Mouse (Mus musculus): ENCODE results near the gene Olfr649.

Gene Olfr649

DNA sequence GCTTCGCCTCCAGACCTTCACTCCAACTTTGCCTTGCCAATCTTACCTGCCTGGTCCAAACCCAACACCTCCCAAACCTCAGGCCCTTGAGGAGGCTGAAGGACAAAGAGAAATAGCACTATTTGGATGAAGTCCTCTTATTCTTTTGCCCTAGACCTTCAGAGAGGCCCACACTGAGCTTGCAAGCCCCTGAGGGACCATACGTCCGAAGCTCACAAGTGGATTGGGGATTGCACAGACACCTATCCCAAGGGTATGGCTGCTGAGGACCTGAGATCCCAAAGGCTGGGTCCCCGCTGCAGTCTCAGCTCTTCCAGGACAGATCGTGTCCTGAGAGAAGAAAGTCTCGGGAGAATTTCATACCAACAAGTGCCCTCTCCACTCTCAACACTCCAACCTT is at the start of gene Olfr649:
TSS of gene Olfr649 (minus strand) at position 101 of the 400 bp plus-strand sequence.
- DNase-seq, result no peak

DNA sequence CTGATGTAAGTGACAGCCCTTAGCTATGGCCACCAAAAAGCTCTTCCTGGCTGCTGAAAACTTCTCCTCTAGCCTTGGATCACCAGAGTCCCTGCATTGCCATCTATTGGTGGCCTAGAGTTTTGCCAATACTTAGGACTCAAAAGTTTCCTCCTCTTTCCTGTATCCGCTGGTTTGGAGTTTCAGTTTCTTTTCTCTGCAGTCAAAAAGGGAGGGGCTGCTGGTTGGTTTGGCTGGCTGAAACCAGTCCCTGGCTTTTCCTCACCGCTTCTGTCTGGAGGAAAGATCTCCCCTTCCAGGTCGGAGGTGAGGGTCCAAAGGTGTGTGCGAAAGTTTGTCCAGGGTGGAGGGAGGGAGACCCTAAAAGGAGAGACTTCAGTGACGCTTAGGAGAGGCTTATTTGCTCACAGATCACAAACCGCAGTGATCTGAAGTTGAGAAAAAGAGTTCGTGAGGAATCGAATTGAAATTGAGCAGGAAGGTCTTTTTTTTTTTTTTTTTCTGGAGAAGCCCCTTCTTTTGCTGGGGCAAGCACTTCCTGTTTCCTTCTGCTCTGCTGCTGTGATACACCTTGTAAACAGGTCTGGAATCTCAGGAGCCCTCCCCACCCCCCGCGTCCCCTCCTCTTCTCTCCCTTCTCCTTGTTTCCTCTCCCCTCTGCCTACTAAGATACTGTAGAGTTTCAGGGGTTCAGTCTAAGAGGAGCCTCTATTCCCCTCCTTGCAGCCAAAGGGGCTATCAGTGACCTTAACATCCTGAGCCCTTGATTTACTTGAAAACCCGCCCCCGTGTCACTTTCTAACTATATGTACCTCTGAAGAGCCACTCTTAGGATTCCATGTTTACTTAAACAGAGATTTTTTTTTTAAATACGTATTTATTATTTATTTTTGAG is 48.7 kb upstream of the Olfr649 start, which contains the start of gene Trim34a:
TSS of gene Trim34a (plus strand) at position 171 of the 895 bp plus-strand sequence.
- DNase-seq, result peak; percentile 59

DNA sequence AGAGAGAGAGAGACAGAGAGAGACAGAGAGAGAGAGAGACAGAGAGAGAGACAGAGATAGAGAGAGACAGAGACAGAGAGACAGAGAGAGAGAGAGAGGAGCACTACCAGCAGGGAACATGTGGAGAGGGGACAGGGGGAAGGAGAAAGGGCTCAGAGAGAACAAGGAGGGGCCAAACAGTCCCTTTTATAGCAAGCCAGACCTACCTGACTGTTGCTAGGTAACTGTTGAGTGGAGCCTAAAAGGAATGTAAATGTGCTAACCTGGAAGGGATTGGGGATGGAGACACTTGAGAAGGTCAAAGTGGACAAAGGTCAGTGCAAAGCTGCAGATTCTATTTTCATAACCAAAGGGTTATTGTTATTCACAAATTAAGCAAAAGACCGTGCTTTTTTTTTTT is 47.8 kb upstream of the Olfr649 start:
- no peak for DNase-seq

DNA sequence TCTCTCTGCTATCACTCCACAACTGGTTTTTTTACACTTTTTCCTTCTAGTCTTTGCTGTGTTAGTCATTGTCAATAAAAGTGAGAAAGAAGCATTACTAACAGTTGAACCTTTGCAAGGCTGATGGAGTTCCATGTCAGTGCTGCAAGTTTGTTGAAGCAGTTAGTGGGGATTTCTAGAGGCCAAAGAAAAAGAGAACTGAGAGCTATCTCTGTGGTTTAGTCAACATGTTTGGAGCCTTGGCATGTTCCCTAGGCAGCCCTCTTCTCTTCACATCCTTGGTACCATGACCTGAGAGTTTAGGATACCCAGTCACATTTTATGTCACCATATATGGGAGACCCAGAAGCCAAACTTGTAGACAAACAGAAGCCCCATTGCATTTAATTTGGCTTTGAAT is 45.1 kb upstream of the Olfr649 start:
- DNase-seq, result no peak

DNA sequence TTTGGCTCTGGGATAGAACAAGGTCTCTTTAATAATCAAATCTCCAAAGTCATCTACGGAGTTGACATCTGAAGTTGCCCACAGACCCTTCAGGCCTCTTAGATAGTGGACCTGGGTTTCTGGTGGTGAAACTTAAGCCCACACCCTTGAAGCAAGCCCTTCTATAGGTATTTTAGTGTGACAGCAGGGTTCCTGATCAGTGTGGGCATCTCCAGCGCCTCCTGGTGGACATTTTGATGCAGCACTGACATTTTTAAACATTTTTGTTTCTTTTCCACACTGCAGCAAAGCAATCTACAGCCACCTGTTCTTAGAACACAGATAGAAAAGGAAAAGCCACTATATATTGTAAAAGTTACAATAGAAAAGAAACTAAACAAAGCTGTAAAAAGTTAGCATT is 35.4 kb upstream of the Olfr649 start:
- peak; percentile 71 for DNase-seq

DNA sequence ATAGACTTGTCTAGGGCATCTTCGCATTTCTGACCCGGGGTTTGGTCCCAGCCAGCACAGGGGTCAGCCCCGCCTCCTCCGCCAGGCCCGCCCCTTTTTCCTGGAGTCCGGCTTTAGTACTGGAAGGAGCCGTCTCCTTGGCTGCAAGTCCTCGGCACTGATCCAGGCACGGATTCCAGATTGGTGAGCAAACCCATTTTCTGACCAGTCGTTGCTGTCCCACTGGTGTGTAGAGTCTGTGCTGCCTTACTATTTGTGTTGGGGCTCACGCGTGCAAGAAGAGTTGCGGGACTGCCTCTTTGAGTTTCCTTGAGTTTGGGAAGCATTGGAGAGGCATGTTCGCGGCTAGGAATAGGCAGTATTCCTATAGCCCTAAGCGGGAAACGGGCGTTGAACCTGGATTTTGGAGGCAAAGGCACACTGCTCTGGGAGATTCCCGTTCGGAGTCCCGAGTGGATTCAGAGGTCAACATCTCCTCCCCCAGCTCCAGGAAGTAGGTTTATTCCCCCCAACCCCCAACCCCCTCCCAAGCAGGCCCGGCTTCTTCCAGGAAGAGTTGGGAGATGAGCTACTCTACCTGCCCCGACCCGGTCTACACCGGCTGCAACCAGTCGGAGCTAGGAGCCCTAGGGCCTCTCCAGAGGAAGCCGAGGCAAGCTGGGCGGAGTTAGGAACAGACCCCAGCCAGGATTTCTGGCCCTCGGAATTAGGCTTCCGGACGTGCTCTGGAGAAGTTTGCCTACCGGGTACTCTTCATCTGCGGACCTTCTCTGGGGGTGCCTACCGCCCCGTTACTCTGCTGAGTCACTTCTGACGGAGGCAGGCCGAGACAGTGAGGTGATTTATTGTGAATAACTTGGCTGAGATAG is 23.1 kb upstream of the Olfr649 start, which contains the start of gene Trim6:
TSS of gene Trim6 (plus strand) at position 93 of the 869 bp plus-strand sequence.
- peak; percentile 39 for DNase-seq

DNA sequence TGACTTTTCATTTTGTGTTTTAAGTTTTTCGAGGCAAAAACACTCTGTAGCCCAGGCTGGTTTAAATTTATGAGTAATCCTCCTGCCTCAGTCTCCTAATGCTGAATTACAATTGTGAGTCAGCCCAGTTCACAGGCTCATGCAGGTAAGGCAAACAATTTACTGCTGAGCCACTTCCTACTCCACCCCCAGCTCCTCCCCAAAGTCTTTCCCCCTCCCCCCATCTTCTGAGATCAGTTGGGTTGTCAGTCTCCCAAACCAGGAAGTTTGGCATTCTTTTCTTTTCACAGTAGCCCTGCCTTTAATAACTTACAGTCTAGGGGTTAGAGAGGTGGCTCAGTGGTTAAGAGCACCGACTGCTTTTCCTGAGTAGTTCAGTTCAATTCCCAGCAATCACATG is 22.1 kb upstream of the Olfr649 start:
- DNase-seq, result no peak

DNA sequence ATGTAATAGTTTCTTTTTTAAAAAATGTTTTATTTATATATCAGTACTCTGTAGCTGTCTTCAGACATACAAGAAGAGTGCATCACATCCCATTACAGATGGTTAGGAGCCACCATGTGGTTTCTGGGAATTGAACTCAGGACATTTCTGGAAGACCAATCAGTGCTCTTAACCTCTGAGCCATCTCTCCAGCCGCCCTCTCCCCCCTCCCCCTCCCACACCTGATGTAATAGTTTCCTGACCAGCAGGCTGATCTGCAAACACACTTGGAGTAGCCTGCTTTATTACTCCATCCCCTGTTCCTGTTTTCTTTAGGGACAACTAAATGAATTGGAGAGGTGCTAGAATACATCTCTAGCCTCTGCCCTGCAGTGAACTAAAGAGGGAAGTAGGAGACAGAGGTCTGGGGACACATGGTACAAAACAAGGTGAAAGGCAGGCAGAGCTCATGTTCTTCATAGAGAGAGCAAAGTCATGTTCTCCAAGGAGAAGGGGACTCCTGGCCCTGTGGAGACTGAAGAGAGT is 20.3 kb upstream of the Olfr649 start:
- DNase-seq, result no peak

DNA sequence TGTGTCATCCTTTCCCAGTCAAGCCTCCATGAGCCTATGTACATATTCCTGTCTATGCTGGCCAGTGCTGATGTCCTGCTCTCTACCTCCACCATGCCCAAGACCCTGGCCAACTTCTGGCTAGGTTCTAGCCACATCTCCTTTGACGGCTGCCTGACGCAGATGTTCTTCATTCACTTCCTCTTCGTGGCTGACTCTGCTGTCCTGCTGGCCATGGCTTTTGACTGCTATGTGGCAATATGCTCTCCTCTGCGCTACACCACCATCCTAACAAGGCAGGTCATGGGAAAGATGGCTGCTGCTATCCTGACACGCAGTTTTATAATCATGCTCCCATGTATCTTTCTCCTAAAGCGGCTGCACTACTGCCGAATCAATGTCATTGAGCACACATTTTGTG is 10.4 kb upstream of the Olfr649 start:
- no peak for DNase-seq

DNA sequence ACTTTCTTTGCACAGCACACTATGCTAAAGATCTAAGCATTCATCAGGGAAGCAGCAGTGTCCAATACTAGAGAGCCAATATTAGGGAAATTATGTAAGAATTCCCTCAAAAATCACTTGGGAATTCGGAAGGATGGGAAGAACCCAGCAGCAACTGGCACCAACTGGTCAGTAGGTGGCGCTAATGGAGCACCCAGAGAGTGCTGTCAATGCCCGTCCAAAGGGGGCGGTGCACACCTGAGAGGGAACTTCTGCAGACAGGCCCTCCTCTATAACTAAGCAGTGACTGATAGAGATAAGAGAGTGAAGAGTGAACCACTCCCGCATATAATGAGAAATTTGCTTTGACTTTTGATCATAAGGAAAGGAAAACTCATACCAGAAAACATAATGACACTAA is 4.0 kb upstream of the Olfr649 start:
- DNase-seq, result peak; percentile 82

DNA sequence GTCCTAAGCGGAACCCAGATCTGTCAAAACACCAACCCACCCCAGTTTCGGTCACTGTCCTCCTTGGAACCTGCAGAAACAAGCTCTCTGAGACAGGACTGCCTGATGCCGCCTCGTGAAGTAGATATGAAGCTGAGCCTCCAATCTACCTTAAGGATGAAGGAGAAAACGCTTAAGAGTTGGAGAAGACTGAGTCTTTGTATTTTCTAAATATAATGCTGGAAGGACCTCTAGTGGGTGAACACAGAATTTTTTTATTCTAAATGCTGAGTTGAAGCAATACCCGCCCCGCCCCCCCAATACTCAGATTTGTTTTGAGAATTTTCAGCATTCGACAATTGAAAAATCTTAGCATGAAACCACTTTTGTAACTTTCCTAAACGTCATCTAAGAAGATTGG is 4.5 kb downstream of the Olfr649 start:
- no peak for DNase-seq

DNA sequence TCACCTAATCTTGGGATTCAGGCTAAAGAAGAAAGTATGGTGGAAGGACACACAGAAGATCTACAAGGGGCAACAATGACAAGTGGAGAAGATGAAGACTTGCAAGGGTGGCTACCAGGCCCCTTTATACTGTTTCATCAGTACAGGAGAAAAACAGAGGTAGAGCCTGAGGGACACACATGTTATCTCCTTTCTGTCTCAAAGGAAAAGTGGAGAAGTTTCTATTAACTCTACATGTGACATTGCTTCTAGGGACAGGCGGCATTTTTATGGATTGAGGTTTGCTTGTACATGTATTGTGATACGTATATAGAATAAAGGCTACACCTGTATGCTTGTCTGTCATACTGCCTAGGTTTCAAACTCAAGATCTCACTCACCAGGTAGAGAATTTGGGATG is 12.5 kb downstream of the Olfr649 start, which contains the start of gene Olfr648:
TSS of gene Olfr648 (minus strand) at position 101 of the 400 bp plus-strand sequence.
- no peak for DNase-seq

DNA sequence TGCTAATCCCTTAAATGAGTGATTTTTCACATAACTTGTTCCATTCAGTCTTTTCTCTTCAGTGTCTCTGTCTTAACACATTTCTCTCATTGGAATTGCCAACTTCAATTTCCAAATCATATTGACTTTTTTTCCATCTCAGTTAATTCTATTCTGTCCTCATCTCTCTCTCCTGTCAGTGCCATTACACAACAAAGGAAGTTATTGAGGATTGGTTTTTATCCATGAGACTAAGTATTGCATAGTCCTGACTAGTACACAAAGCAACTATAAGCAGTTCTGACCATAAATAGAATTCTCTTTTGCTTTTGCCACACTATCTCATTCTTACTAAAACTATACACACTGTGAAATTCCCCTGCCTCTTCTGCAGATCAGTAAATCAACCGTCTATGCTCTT is 16.7 kb downstream of the Olfr649 start:
- DNase-seq, result no peak

DNA sequence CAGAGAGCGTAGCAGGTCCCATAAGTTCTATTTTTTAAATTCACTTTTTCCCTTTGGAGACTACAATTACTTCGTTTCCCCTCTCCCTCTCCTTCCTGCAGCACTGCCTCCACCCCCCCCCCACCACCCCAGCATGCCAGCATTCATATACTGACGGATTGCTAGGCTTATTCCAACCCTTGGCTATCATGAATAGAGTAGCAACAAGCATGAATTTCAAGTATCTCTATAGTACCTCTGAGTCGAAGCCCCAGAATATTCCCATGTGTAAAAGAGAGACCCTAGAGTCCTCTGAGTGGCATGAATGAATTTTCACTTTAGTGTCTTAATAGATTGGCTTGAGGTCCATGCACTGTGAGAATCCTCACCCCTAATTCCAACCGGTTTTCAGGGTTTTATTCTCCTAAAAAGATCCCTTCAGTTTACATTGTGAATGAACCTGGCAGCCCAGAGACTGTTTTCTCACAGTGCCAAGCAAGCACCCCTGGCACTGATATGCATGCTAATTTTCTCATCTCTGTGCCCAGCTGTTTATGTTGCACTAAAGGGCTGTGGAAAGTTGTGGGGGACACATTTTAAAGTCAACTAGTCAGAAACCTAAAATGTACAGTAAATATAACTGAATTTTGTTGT is 17.2 kb downstream of the Olfr649 start:
- no peak for DNase-seq

DNA sequence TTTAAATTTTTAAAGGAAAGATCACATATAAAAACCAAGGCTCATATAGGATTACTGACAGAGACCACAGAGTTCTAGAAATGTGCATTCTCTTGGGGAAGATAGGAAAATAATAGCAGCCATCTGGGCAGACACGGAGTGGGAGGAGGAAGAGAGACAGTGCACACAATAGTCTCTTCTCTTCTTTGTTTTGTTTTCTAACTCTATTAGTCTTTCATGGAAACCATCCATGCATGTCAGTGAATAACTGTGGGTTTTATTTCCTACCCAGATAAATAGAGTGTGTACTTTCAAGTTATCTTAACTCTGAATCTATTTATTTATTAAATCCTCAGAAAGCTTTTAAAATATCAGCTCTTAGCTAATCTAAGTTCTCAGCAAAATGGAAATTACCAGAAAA is 20.7 kb downstream of the Olfr649 start:
- no peak for DNase-seq

DNA sequence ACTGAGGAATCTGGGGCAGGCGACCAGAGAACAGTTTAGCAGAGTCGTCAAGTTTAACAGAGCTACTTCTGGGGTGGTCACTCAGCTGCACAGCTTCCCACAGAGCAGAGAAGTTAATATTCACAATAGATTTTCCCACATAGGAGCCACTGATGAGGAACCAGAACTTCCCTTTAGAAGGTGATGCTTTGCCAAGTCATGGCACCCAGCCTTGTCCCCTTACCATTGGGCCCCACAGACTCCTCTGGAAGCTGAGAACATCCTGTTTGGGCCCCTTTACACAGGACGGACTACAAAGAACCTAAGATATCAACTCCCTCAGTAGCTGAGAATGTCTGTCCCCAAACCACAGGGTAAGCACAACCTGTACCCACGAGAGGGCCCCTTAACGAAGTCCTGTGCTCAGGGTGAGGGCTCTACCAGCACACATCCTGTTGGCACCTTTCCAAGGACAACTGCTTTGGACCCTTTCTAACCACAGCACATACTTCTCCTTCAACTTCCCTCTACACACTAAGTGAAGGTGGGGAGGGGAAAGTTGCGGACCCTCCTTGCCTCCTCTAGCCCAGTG is 26.1 kb downstream of the Olfr649 start:
- DNase-seq, result peak; percentile 21

DNA sequence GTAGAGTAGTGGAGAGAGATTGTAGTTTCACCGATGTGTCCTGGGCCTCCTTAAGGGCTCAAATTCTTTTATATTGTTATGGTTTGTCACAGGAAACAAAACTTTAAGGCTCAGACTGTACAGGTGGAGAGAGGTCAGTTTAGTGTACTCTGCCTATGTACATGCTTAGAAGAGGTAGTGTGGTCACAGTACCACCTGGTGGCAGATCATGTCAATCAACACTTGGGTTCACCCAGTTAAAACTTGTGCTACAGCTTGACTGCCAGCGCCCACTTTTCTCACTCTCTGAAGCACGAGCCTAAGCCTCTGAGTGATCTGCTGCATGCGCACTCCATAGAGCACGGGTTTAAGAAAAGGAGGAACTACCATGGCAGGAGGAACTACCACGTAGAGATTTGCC is 28.7 kb downstream of the Olfr649 start:
- peak; percentile 44 for DNase-seq

DNA sequence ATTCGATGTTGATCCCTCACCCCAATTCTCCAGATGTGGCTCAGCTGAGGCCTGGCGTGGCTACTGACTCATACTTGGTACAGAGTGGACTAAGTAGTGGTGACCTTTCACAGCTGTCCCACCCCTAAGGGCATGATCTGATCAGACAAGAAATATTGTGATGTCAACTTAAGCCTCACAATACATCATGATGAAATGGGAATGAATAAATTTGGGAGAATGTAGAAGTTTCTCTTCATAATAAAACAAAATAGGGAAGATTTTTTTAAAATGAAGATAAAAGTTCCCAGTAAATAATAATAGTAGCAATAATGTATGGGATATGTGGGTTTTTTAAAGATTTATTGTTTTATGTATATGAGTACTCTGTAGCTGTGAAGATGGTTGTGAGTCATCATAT is 45.3 kb downstream of the Olfr649 start, which contains the start of gene Ubqlnl:
TSS of gene Ubqlnl (minus strand) at position 101 of the 400 bp plus-strand sequence.
- no peak for DNase-seq

DNA sequence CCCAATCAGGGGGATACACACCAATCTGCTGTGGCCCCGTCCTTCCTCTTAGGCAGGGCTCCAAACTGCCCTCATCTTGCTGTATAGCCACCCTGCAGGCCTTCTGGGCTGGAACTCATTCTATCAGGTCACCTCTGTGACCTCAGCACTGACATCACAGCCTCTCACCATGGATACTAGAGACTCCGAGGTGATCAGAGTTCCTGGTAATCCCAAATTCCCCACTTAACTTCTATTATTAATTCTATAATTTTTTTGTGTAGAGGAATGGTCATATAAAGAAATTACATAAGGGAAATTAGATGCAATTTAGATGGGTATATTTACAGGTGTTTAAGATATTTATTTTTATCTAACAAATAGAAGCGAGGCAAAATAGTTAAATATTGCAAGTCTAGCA is 52.6 kb downstream of the Olfr649 start, which contains the start of gene Ubqln3:
TSS of gene Ubqln3 (minus strand) at position 101 of the 400 bp plus-strand sequence.
- no peak for DNase-seq
